Mouse (Mus musculus): ENCODE results near the gene Acsbg2. TPM values are rescaled to one million over a fixed set of nuclear protein-coding genes. Genes with fewer than 3 reads are reported as not detected.
"Not testable (repeated sequence)": the region's sequence is repeated elsewhere in the genome, so short reads cannot be mapped to it uniquely, and the experiment has no call there.

The Acsbg2 gene
- not detected in 2 replicates for polyA plus RNA-seq (2014; fragmentation: Nextera tagmentation; extraction: Ambion mirVana)

DNA sequence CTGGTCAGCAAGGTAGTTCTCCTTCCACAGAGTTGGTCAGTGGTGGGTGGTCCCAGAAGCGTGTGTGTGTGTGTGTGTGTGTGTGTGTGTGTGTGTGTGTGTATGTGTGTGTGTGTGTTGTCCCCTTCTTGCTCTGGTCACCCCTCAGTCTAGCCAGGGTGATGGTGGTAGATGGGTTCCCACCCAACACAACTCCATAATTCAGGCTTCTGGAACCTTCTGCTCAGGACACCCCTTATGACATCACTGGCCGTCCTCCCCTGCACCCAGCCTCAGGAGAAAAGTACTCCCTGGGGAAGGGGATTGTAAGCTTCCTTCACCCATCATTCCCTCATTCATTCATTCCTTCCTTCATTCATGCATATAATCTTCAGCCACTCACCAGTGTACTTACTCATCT lies at the start of gene Acsbg2:
Acsbg2 (minus strand) TSS at position 211 of the 400 bp plus-strand sequence.
- WGBS, result 93% methylated on average over 2 of the region's 2 CpGs
- ATAC-seq (replicated peaks; ENCODE audit: insufficient number of reproducible peaks, low FRiP score, low TSS enrichment, low read depth), result no peak
- Histone ChIP-seq H3K4me1 (ENCODE audit: control insufficient read depth, insufficient read depth, low read length) (no peaks in the 10 kb centered on the region), H3K4me2 (ENCODE audit: low read depth, low read length) (no peak within 1 kb of the TSS), H3K27ac (replicated peaks; ENCODE audit: low read depth, low read length) (no peak within 1 kb of the TSS), H3K9me3 (replicated peaks; ENCODE audit: control insufficient read depth, low read length) (no peaks in the 10 kb centered on the region; the same call in 1 of the 2 replicates), H3K4me3 (ENCODE audit: low read depth, low read length) (no peak within 1 kb of the TSS), H3K9ac (replicated peaks; ENCODE audit: low read length) (no peak within 1 kb of the TSS), H3K36me3 (replicated peaks; ENCODE audit: control insufficient read depth, insufficient read depth, low read depth, low read length) (no peaks in the 10 kb centered on the region), H3K27me3 (ENCODE audit: control insufficient read depth, insufficient read depth, low read length) (no peaks in the 10 kb centered on the region)
- no peak for DNase-seq (ENCODE audit: low spot score)

DNA sequence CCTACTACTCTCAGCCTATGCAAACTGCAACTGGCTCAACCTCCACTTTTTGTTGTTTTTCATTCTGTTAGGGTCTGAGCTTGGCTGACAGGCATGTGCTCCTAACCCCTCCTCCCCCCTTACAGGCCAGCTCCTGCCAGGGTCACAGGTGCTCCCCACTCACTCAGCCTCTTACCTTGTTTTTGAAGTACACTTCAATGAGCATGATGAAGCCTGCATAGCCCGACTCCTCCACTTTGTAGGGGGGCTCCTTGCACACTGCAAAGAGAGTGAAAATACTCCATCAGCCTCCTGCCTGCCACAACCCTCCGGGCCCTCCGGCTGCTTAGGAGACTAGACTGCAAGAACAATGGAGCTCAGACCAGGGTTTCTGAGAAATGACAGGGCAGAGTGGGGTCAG lies 45.5 kb upstream of the Acsbg2 start:
- H3K4me1 ChIP-seq (ENCODE audit: control insufficient read depth, insufficient read depth, low read length), result no peaks in the 10 kb centered on the region
- H3K9ac ChIP-seq (replicated peaks; ENCODE audit: low read length), result no peak overlapping the region
- H3K9me3 ChIP-seq (replicated peaks; ENCODE audit: control insufficient read depth, low read length), result no peaks in the 10 kb centered on the region
- H3K4me3 ChIP-seq (ENCODE audit: low read depth, low read length), result no peak overlapping the region
- no peak for ATAC-seq (replicated peaks; ENCODE audit: insufficient number of reproducible peaks, low FRiP score, low TSS enrichment, low read depth)
- 89% methylated on average over 3 of the region's 3 CpGs for WGBS
- peaks cover 7% of the 10 kb centered on the region for H3K36me3 ChIP-seq (replicated peaks; ENCODE audit: control insufficient read depth, insufficient read depth, low read depth, low read length)
- H3K4me2 ChIP-seq (ENCODE audit: low read depth, low read length), result no peak overlapping the region
- H3K27me3 ChIP-seq (ENCODE audit: control insufficient read depth, insufficient read depth, low read length), result no peaks in the 10 kb centered on the region
- no peak for DNase-seq (ENCODE audit: low spot score)
- no peak overlapping the region for H3K27ac ChIP-seq (replicated peaks; ENCODE audit: low read depth, low read length)

DNA sequence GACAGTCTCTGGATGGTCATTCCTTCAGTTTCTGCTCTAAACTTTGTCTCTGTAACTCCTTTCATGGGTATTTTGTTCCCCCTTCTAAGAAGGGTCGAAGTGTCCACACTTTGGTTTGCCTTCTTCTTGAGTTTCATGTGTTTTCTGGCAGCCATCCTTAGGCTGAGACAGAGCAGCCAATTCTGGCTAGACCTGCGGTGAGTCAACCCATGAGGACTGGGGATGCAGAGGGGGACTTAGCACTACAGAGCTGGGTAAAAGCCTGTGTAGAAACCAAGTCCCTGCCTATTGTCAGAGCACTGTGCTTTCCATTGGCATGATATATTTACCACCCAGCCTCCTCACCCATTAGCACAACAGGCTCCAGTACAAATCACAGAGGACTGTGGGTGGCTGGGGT lies 42.9 kb upstream of the Acsbg2 start:
- no peak overlapping the region for H3K9ac ChIP-seq (replicated peaks; ENCODE audit: low read length)
- ATAC-seq (replicated peaks; ENCODE audit: insufficient number of reproducible peaks, low FRiP score, low TSS enrichment, low read depth) (no peak), DNase-seq (ENCODE audit: low spot score) (no peak)
- no peak overlapping the region for H3K4me2 ChIP-seq (ENCODE audit: low read depth, low read length)
- no peaks in the 10 kb centered on the region for H3K27me3 ChIP-seq (ENCODE audit: control insufficient read depth, insufficient read depth, low read length)
- H3K36me3 ChIP-seq (replicated peaks; ENCODE audit: control insufficient read depth, insufficient read depth, low read depth, low read length), result peaks cover 5% of the 10 kb centered on the region
- WGBS, result 93% methylated on average over 2 of the region's 2 CpGs
- H3K27ac ChIP-seq (replicated peaks; ENCODE audit: low read depth, low read length), result no peak overlapping the region
- no peak overlapping the region for H3K4me3 ChIP-seq (ENCODE audit: low read depth, low read length)
- H3K9me3 ChIP-seq (replicated peaks; ENCODE audit: control insufficient read depth, low read length), result no peaks in the 10 kb centered on the region
- H3K4me1 ChIP-seq (ENCODE audit: control insufficient read depth, insufficient read depth, low read length), result no peaks in the 10 kb centered on the region

GRCm38 (mm10) chr17:56913444-56913843 lies 39.2 kb upstream of the Acsbg2 start:
- Histone ChIP-seq H3K27me3 (ENCODE audit: control insufficient read depth, insufficient read depth, low read length) (no peaks in the 10 kb centered on the region), H3K36me3 (replicated peaks; ENCODE audit: control insufficient read depth, insufficient read depth, low read depth, low read length) (peaks cover 3% of the 10 kb centered on the region), H3K27ac (replicated peaks; ENCODE audit: low read depth, low read length) (no peak overlapping the region), H3K4me3 (ENCODE audit: low read depth, low read length) (no peak overlapping the region), H3K4me2 (ENCODE audit: low read depth, low read length) (no peak overlapping the region), H3K9me3 (replicated peaks; ENCODE audit: control insufficient read depth, low read length) (no peaks in the 10 kb centered on the region), H3K4me1 (ENCODE audit: control insufficient read depth, insufficient read depth, low read length) (no peaks in the 10 kb centered on the region), H3K9ac (replicated peaks; ENCODE audit: low read length) (no peak overlapping the region)
- no peak for DNase-seq (ENCODE audit: low spot score)
- ATAC-seq (replicated peaks; ENCODE audit: insufficient number of reproducible peaks, low FRiP score, low TSS enrichment, low read depth), result no peak

GRCm38 (mm10) chr17:56913023-56913422 lies 38.8 kb upstream of the Acsbg2 start:
- ATAC-seq (replicated peaks; ENCODE audit: insufficient number of reproducible peaks, low FRiP score, low TSS enrichment, low read depth) (no peak), DNase-seq (ENCODE audit: low spot score) (no peak)
- H3K4me3 ChIP-seq (ENCODE audit: low read depth, low read length), result no peak overlapping the region
- H3K4me2 ChIP-seq (ENCODE audit: low read depth, low read length), result no peak overlapping the region
- H3K9me3 ChIP-seq (replicated peaks; ENCODE audit: control insufficient read depth, low read length), result no peaks in the 10 kb centered on the region
- H3K9ac ChIP-seq (replicated peaks; ENCODE audit: low read length), result no peak overlapping the region
- H3K27ac ChIP-seq (replicated peaks; ENCODE audit: low read depth, low read length), result no peak overlapping the region
- peaks cover 3% of the 10 kb centered on the region for H3K36me3 ChIP-seq (replicated peaks; ENCODE audit: control insufficient read depth, insufficient read depth, low read depth, low read length)
- WGBS, result 95% methylated on average over 3 of the region's 3 CpGs
- H3K27me3 ChIP-seq (ENCODE audit: control insufficient read depth, insufficient read depth, low read length), result no peaks in the 10 kb centered on the region
- H3K4me1 ChIP-seq (ENCODE audit: control insufficient read depth, insufficient read depth, low read length), result no peaks in the 10 kb centered on the region

DNA sequence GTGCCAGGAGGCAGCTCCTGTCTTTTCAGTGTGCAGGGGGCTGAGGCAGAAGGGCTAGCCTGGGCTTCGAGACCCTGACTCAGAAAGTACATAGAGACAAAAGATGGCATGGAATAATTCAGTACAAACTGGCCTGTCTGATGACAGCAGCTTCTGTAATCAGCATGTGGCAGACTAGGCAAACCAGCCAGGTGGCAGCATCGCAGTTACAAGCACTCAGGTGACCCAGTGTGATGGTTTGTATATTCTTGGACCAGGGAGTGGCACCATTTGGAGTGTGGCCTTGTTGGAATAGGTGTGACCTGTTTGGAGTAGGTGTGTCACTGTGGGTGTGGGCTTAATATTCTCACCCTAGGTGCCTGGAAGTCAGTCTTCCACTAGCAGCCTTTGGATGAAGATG lies 35.5 kb upstream of the Acsbg2 start:
- not testable (repeated sequence) for ATAC-seq (replicated peaks; ENCODE audit: insufficient number of reproducible peaks, low FRiP score, low TSS enrichment, low read depth); H3K27ac ChIP-seq (replicated peaks; ENCODE audit: low read depth, low read length); H3K4me3 ChIP-seq (ENCODE audit: low read depth, low read length); DNase-seq (ENCODE audit: low spot score); H3K9ac ChIP-seq (replicated peaks; ENCODE audit: low read length); H3K36me3 ChIP-seq (replicated peaks; ENCODE audit: control insufficient read depth, insufficient read depth, low read depth, low read length); H3K4me1 ChIP-seq (ENCODE audit: control insufficient read depth, insufficient read depth, low read length); H3K4me2 ChIP-seq (ENCODE audit: low read depth, low read length); H3K9me3 ChIP-seq (replicated peaks; ENCODE audit: control insufficient read depth, low read length); H3K27me3 ChIP-seq (ENCODE audit: control insufficient read depth, insufficient read depth, low read length)
- 93% methylated on average over 2 of the region's 2 CpGs for WGBS

- no peak for ATAC-seq (replicated peaks; ENCODE audit: insufficient number of reproducible peaks, low FRiP score, low TSS enrichment, low read depth)
- H3K4me2 ChIP-seq (ENCODE audit: low read depth, low read length), result no peak overlapping the region
- no peak overlapping the region for H3K9ac ChIP-seq (replicated peaks; ENCODE audit: low read length)
- H3K36me3 ChIP-seq (replicated peaks; ENCODE audit: control insufficient read depth, insufficient read depth, low read depth, low read length), result no peaks in the 10 kb centered on the region; the same call in none of the 2 replicates
- H3K4me1 ChIP-seq (ENCODE audit: control insufficient read depth, insufficient read depth, low read length), result no peaks in the 10 kb centered on the region
- no peaks in the 10 kb centered on the region for H3K9me3 ChIP-seq (replicated peaks; ENCODE audit: control insufficient read depth, low read length)
- no peak overlapping the region for H3K27ac ChIP-seq (replicated peaks; ENCODE audit: low read depth, low read length)
- WGBS, result 89% methylated on average over 9 of the region's 9 CpGs
- H3K4me3 ChIP-seq (ENCODE audit: low read depth, low read length), result no peak overlapping the region
- no peaks in the 10 kb centered on the region for H3K27me3 ChIP-seq (ENCODE audit: control insufficient read depth, insufficient read depth, low read length)
- no peak for DNase-seq (ENCODE audit: low spot score)
Observed at GRCm38 (mm10) chr17:56907887-56908286, 33.6 kb upstream of the Acsbg2 start.

DNA sequence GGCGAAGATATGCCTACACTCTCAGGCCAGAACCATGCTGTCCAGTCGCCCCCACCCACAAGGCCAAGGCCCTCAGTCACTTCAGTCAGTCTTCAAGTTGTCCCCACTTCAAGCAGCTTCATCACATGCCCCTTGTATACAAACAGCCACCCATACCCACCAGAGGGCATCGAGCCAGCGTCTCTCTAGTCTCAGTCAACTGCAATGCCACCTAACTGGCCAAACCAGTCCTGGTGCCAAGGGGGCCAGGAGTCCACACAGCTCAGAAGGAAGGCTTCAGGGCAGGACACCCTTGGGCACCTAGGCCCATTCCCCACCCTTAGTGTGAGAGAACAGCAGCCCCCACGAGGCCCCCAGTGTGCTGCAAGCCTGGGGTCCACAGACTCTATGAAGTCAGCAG lies 32.8 kb upstream of the Acsbg2 start:
- H3K36me3 ChIP-seq (replicated peaks; ENCODE audit: control insufficient read depth, insufficient read depth, low read depth, low read length), result peaks cover 3% of the 10 kb centered on the region

More for the DNA sequence above, 32.8 kb upstream of the Acsbg2 start:
- Histone ChIP-seq H3K4me2 (ENCODE audit: low read depth, low read length) (no peak overlapping the region), H3K9me3 (replicated peaks; ENCODE audit: control insufficient read depth, low read length) (no peaks in the 10 kb centered on the region), H3K4me3 (ENCODE audit: low read depth, low read length) (no peak overlapping the region), H3K4me1 (ENCODE audit: control insufficient read depth, insufficient read depth, low read length) (no peaks in the 10 kb centered on the region), H3K27me3 (ENCODE audit: control insufficient read depth, insufficient read depth, low read length) (no peaks in the 10 kb centered on the region), H3K27ac (replicated peaks; ENCODE audit: low read depth, low read length) (no peak overlapping the region), H3K9ac (replicated peaks; ENCODE audit: low read length) (no peak overlapping the region)
- DNase-seq (ENCODE audit: low spot score) (no peak), ATAC-seq (replicated peaks; ENCODE audit: insufficient number of reproducible peaks, low FRiP score, low TSS enrichment, low read depth) (no peak)
- 92% methylated on average over 5 of the region's 5 CpGs for WGBS
